Mouse (Mus musculus) subcutaneous adipose tissue, adult 2 months (tissue): ENCODE measurements around the gene Hykk. TPM values are rescaled to one million over a fixed set of nuclear protein-coding genes. Genes with fewer than 3 reads are reported as not detected.

ENCODE experiments used
- polyA plus RNA-seq: library from polyadenylated mRNA; depleted of rRNA; stranded (reverse); fragments of >200 nt; gene quantifications from 2 replicates; pipeline ENCODE4 v1.2.3, GENCODE M21; 2012; ENCODE audit warnings: low replicate concordance; rRNA removed

The Hykk gene
- 2.4 and 2.7 TPM in 2 replicates for polyA plus RNA-seq

DNA sequence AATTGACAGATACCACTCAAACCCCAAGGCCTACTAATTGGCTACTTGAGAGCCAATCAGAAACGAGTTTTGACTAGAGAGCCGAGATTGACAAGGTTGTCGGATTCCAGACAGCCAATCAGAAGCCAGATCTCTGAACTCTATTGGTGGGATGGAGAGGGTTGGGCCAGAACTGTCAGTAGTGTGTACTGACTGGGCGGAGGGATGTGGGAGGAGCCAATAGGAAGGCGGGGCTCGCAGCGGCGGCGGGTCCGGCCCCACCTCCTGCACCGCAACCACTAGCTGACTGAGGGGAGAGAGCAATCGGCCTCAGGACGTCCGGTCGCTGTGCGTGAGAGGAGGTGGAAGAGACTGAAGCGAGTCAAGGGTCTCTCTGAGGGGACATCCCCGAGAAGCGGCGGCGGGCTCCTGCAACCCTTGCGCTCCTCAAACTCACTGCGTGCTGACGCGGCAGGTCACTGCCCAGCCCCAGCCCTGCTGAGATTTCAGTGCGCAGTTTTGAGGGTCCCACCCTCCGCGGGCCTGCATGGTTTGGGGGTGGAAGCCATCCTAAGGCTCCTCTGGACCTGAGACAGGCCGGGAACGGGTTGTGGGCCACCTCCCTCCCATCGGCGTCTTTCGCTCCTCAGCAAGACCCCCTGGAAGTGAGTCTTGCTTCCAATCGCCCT is at the start of gene Hykk:
Gene Hykk (plus strand): TSS at position 274 of the 668 bp plus-strand sequence.

DNA sequence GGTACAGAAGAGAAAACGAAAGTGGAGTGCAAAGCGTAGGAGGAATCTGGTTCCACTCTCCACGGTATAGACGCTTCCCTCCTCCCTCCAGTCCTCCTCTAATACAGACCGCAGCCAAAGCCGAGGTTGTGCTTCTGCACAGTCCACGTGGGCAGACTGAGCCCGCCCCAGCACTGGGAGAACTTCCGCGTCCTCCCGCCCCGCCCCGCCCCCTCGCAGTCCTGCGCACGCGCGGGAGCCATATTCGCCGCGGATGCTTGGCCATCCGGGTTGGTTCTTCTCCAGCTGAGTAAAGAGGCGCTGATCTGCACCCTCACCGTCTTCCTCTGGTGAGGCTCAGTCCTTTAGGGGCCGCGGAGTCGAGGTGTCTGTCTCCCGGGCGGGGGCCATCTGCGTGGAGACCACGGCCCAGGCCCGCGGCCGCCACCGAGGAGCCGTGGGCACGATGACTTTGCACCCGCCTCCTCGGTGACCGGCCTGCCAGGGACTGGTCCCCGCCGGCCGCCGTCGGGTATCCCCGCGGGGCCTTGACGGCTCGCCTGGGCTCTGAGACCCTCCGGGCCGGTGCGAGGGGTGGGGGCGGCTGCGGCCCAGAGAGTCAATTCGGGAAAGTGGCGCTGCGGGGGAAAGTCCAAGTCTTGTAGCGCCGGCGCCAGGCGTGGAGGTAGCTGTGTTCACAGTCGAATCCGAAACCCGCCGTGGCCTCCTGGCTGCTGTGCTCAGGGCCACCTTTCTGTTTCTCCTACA is 33.7 kb downstream of the Hykk start, which contains the start of the genes Psma4 and AY074887:
Gene Psma4 (plus strand): TSS at position 216 of the 747 bp plus-strand sequence.
Gene AY074887 (minus strand): TSS at position 424 of the 747 bp plus-strand sequence.

GRCm38 (mm10) chr9:54980674-54981073 is 63.6 kb downstream of the Hykk start, which contains the start of gene Chrna5:
TSS of gene Chrna5 (plus strand) at chr9:54980880.

Other genes with a start within 250 kb of the Hykk start
- 11.0 and 14.3 TPM in 2 replicates for gene Dnaja4, start 218.4 kb upstream of the Hykk start, polyA plus RNA-seq
- 37.8 and 40.8 TPM in 2 replicates for gene Wdr61, start 182.8 kb upstream of the Hykk start, polyA plus RNA-seq
- 24.4 TPM in 1 of 2 replicates, not detected in the other for gene Crabp1, start 152.5 kb upstream of the Hykk start, polyA plus RNA-seq
- 7.9 and 9.6 TPM in 2 replicates for gene Ireb2, start 53.5 kb upstream of the Hykk start, polyA plus RNA-seq
- gene Psma4, start 33.5 kb downstream of the Hykk start, polyA plus RNA-seq = 86.7 and 96.8 TPM in 2 replicates
- 0.18 TPM in 1 of 2 replicates, not detected in the other for gene AY074887, start 33.7 kb downstream of the Hykk start, polyA plus RNA-seq
- 0.10 TPM in 1 of 2 replicates, not detected in the other for gene Chrna5, start 63.6 kb downstream of the Hykk start, polyA plus RNA-seq
- gene Chrna3, start 109.3 kb downstream of the Hykk start, polyA plus RNA-seq = not detected in 2 replicates
- gene Chrnb4, start 131.5 kb downstream of the Hykk start, polyA plus RNA-seq = 0.51 TPM in 1 of 2 replicates, not detected in the other
- gene Ube2q2, start 231.6 kb downstream of the Hykk start, polyA plus RNA-seq = 10.2 and 14.8 TPM in 2 replicates